Mouse (Mus musculus) heart, postnatal 0 days (tissue): Measurements from ENCODE around the gene Atp6v1g2. TPM values are rescaled to one million over a fixed set of nuclear protein-coding genes. Genes with fewer than 3 reads are reported as not detected.

Experiments
- ATAC-seq: fragments of 200-750 bp; cut with Nextera tagmentation; 2 replicates; pipeline ENCODE4 v1.8.0; 2017; ENCODE audit warnings: low read depth, moderate number of reproducible peaks, moderate library complexity; ENCODE audit not compliant: insufficient read depth
- DNase-seq: peaks from one replicate; pipeline ENCODE4 v3.0.0-alpha.2; 2016; ENCODE audit warnings: low spot score
- H3K27ac ChIP-seq: fragments of 300-500 bp; sonication (generic); 2 replicates; pipeline ENCODE4 v1.5.1; 2014; ENCODE audit warnings: low read depth, mild to moderate bottlenecking
- H3K27me3 ChIP-seq: fragments of 300-500 bp; sonication (generic); 2 replicates; pipeline ENCODE4 v1.6.1; 2014; ENCODE audit warnings: low read length, mixed read lengths; ENCODE audit not compliant: control insufficient read depth, insufficient read depth
- H3K36me3 ChIP-seq: fragments of 300-500 bp; sonication (generic); replicated peaks from 2 replicates; pipeline ENCODE4 v1.6.1; 2014; ENCODE audit warnings: low read length, mixed read lengths; ENCODE audit not compliant: control insufficient read depth, insufficient read depth
- H3K4me1 ChIP-seq: fragments of 300-500 bp; sonication (generic); 2 replicates; pipeline ENCODE4 v1.6.1; 2014; ENCODE audit warnings: antibody characterized with exemption; ENCODE audit not compliant: control insufficient read depth, insufficient read depth
- H3K4me2 ChIP-seq: fragments of 300-500 bp; sonication (generic); 2 replicates; pipeline ENCODE4 v1.6.1; 2014; ENCODE audit warnings: low read depth, mild to moderate bottlenecking, low read length, moderate library complexity
- H3K4me3 ChIP-seq: fragments of 300-500 bp; sonication (generic); 2 replicates; pipeline ENCODE4 v1.5.1; 2014; ENCODE audit warnings: low read depth, low read length
- H3K9ac ChIP-seq: fragments of 300-500 bp; sonication (generic); replicated peaks from 2 replicates; pipeline ENCODE4 v1.6.1; 2014; ENCODE audit warnings: low read depth, low read length, mixed read lengths
- H3K9me3 ChIP-seq: fragments of 300-500 bp; sonication (generic); replicated peaks from 2 replicates; pipeline ENCODE4 v1.6.1; 2016; ENCODE audit warnings: low read length; ENCODE audit not compliant: control insufficient read depth
- CTCF ChIP-seq: IDR thresholded peaks from 2 replicates; pipeline ENCODE4 v1.5.1; 2016; ENCODE audit warnings: antibody characterized with exemption, control low read depth, low read depth
- EP300 ChIP-seq: IDR thresholded peaks from 2 replicates; pipeline ENCODE4 v1.6.1; 2016; ENCODE audit warnings: antibody characterized with exemption, low read depth
- WGBS: fragments of 180-500 bp; shearing (Covaris S2); extraction: QIAGEN DNeasy Blood & Tissue Kit; methylation state at CpG from one replicate; pipeline ENCODE4 v1.1.7; 2014; 5-methylcytosine and 5-hydroxymethylcytosine counted together
- polyA plus RNA-seq: library from polyadenylated mRNA; unstranded; fragments of >200 nt; fragmentation: Nextera tagmentation; extraction: Ambion mirVana; gene quantifications from 2 replicates; pipeline ENCODE4 v1.2.1, GENCODE M21; 2015
- total RNA-seq: library from RNA; depleted of rRNA; stranded (reverse); fragments of >200 nt; gene quantifications from 2 replicates; pipeline ENCODE4 v1.2.3, GENCODE M21; 2014; ENCODE audit warnings: low replicate concordance

Atp6v1g2 gene
- total and polyA plus RNA-seq, 2 experiments from 2014 or later: 3.7 to 10.7 TPM

DNA sequence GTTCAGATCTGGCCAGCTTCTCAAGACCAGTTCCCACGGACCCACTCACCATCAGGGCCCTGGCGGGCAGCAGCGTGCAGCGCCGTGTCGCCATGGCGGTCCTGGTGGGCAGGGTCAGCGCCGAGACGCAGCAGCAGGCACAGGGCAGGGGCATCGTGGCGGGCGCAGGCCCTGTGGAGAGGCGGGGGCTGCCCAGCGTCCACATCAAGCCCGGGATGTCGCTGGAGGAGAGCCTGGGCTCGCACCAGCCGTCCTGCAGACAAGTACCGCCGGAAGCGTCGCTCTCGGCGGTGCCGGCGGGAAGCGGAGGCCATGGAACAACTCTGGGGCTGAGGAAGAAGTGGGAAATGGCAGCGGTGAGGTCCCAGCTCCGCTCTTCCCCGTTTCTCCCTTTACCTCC, 1.4 kb downstream of the Atp6v1g2 start:
- Histone ChIP-seq H3K4me2 (peak overlapping the region; percentile 75), H3K4me1 (0 out of 2 replicates have a peak, but pooled peaks cover 4% of the 10 kb centered on the region), H3K27ac (peak overlapping the region; percentile 89), H3K9ac (peak overlapping the region; percentile 78), H3K9me3 (no peaks in the 10 kb centered on the region), H3K4me3 (peak overlapping the region; percentile 59), H3K27me3 (no peaks in the 10 kb centered on the region), H3K36me3 (peaks cover 22% of the 10 kb centered on the region)
- ATAC-seq: peak; percentile 16; the same call in 1 of the 2 replicates
- no peak for TF ChIP-seq EP300
- TF ChIP-seq CTCF: no peak
- DNase-seq: peak; percentile 39
- 3% methylated on average over 31 of the region's 31 CpGs for WGBS

DNA sequence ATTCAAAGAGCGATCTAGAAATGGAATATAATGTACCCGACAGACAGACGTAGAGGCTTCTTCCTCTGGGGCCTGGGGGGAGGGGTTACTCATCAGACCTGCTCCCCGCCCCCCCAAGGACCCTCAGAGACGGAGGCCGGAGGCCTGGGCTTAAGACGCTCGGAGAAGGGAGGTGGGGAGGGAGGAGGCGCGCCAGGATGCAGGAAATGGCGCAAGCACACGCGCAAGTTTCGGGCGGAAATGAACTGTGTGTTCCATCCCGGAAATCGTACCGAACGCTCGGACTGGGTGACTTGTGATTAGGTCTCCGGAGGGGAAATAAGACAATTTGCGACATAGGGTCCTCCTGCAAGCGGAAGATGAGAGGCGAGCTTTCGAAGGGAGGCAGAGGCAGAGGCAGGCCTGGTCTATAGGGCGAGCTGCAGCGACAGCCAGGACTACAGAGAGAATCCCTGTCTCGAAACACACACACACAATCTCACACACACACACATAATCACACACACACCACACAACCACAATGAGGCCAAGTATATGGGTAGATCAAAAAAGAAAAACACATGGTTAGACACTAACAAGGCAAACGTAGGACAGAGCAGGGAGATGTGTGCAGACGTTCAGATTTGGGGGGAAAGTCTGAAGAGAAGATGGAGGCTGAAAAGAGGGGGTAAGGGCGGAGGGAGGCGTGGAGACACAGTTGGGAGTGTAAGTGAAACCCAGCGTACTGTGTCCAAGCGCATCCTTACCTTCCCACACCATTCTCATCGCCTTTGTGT, 2.3 kb downstream of the Atp6v1g2 start, which contains the start of gene Nfkbil1:
Nfkbil1 (minus strand) TSS at position 179 of the 776 bp plus-strand sequence.
- H3K4me2 ChIP-seq: peak within 1 kb of the TSS; percentile 75
- DNase-seq (peak; percentile 97), ATAC-seq (peak; percentile 82)
- H3K4me3 ChIP-seq: peak within 1 kb of the TSS; percentile 59
- TF ChIP-seq CTCF (0 out of 2 replicates have a peak, but pooled peaks have one; percentile 1), EP300 (peak; percentile 91)
- no peaks in the 10 kb centered on the region for H3K9me3 ChIP-seq
- H3K36me3 ChIP-seq: peaks cover 15% of the 10 kb centered on the region
- peak within 1 kb of the TSS; percentile 89 for H3K27ac ChIP-seq
- peaks cover 10% of the 10 kb centered on the region for H3K4me1 ChIP-seq
- peak within 1 kb of the TSS; percentile 78 for H3K9ac ChIP-seq
- no peaks in the 10 kb centered on the region for H3K27me3 ChIP-seq
- WGBS: under 1% methylated on average over 35 of the region's 35 CpGs

DNA sequence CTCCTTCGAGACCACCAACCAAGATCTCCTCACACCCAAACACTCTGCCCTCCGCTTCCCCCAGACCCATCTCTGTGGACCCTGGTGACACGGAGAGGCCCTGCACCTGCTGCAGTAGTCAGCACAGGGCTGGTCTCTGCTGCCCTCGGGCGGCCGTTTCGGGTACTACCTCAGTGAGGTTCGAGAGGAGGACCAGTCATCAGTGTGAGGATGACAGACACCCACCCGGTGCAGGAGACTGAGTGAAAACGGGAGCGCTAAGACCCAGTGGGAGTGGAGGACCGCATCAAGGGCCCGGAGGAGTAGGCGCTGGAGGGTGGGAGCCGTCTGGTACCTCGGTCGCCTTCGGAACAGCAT, 2.9 kb downstream of the Atp6v1g2 start:
- peak overlapping the region; percentile 78; the same call in 1 of the 2 replicates for H3K9ac ChIP-seq
- H3K4me3 ChIP-seq: peak overlapping the region; percentile 59
- H3K9me3 ChIP-seq: no peaks in the 10 kb centered on the region
- H3K4me2 ChIP-seq: peak overlapping the region; percentile 75
- H3K27ac ChIP-seq: peak overlapping the region; percentile 89
- TF ChIP-seq CTCF: peak; percentile 96
- no peak for TF ChIP-seq EP300
- WGBS: 1% methylated on average over 18 of the region's 18 CpGs
- DNase-seq: peak; percentile 77
- peaks cover 12% of the 10 kb centered on the region for H3K4me1 ChIP-seq
- peaks cover 9% of the 10 kb centered on the region; the same call in 1 of the 2 replicates for H3K36me3 ChIP-seq
- peak; percentile 64 for ATAC-seq
- H3K27me3 ChIP-seq: no peaks in the 10 kb centered on the region

DNA sequence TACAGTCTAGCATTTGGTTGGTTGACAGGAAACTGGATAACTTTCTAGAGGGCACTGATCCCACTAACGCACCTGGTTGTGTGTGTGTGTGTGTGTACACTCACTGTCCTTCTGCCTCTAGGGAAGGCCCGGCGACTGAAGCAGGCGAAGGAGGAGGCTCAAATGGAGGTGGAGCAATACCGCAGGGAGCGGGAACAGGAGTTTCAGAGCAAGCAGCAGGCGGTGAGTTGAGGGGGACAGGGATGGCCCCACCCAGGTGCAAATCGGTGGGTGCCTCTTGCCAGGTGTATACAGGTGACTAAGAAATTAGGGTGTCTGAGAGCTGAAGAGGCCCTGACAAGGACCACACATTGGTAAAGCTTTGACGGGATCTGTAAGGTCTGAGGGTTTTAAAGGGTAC, 3.5 kb downstream of the Atp6v1g2 start:
- Histone ChIP-seq H3K9me3 (no peaks in the 10 kb centered on the region), H3K27me3 (no peaks in the 10 kb centered on the region), H3K4me1 (peaks cover 12% of the 10 kb centered on the region), H3K4me2 (no peak overlapping the region), H3K36me3 (0 out of 2 replicates have a peak, but pooled peaks cover 8% of the 10 kb centered on the region), H3K27ac (no peak overlapping the region), H3K4me3 (no peak overlapping the region), H3K9ac (no peak overlapping the region)
- ATAC-seq (no peak), DNase-seq (no peak)
- 69% methylated on average over 9 of the region's 9 CpGs for WGBS
- TF ChIP-seq CTCF (no peak), EP300 (no peak)

DNA sequence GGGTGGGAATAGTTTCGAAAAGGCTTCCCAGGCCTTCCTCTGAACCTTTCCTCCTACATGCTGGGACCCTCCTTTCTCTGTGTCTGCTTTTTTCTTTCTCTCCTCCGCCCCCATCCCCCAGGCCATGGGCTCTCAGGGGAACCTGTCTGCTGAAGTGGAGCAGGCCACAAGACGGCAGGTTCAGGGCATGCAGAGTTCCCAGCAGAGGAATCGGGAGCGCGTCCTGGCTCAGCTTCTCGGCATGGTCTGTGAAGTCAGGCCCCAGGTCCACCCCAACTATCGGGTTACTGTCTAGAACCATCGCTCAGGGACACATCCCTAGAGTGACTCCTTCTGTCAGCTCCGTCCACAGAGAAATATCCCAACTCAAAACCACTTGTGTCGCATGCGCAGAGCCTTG, 4.0 kb downstream of the Atp6v1g2 start:
- H3K4me3 ChIP-seq: no peak overlapping the region
- no peak overlapping the region for H3K27ac ChIP-seq
- no peaks in the 10 kb centered on the region for H3K27me3 ChIP-seq
- DNase-seq (no peak), ATAC-seq (no peak)
- H3K9me3 ChIP-seq: no peaks in the 10 kb centered on the region
- H3K36me3 ChIP-seq: 0 out of 2 replicates have a peak, but pooled peaks cover 8% of the 10 kb centered on the region
- TF ChIP-seq EP300 (no peak), CTCF (no peak)
- 86% methylated on average over 12 of the region's 12 CpGs for WGBS
- H3K4me1 ChIP-seq: peaks cover 12% of the 10 kb centered on the region
- H3K4me2 ChIP-seq: no peak overlapping the region
- no peak overlapping the region for H3K9ac ChIP-seq
